Mouse (Mus musculus) kidney, postnatal 0 days (tissue): ENCODE measurements around the gene Psmd1. TPM values are rescaled to one million over a fixed set of nuclear protein-coding genes. Genes with fewer than 3 reads are reported as not detected.

ENCODE experiments used
- ATAC-seq: fragments of 200-750 bp; cut with Nextera tagmentation; replicated peaks from 2 replicates; pipeline ENCODE4 v1.8.0; 2017; ENCODE audit warnings: low read depth, moderate number of reproducible peaks, moderate TSS enrichment, moderate library complexity; ENCODE audit not compliant: low FRiP score
- DNase-seq: peaks from one replicate; pipeline ENCODE4 v3.0.0-alpha.2; 2016; ENCODE audit warnings: low spot score
- H3K27ac ChIP-seq: fragments of 300-500 bp; sonication (generic); 2 replicates; pipeline ENCODE4 v1.5.1; 2014; ENCODE audit warnings: mild to moderate bottlenecking
- H3K27me3 ChIP-seq: fragments of 300-500 bp; sonication (generic); 2 replicates; pipeline ENCODE4 v1.6.1; 2014; ENCODE audit warnings: low read length, mixed read lengths; ENCODE audit not compliant: insufficient read depth
- H3K36me3 ChIP-seq: fragments of 300-500 bp; sonication (generic); 2 replicates; pipeline ENCODE4 v1.6.1; 2014; ENCODE audit warnings: low read length, mixed read lengths; ENCODE audit not compliant: insufficient read depth
- H3K4me1 ChIP-seq: fragments of 300-500 bp; sonication (generic); replicated peaks from 2 replicates; pipeline ENCODE4 v1.6.1; 2014; ENCODE audit warnings: antibody characterized with exemption, low read length, mixed read lengths; ENCODE audit not compliant: insufficient read depth
- H3K4me2 ChIP-seq: fragments of 300-500 bp; sonication (generic); 2 replicates; pipeline ENCODE4 v1.6.1; 2014; ENCODE audit warnings: mild to moderate bottlenecking, low read length, moderate library complexity, mixed read lengths
- H3K4me3 ChIP-seq: fragments of 300-500 bp; sonication (generic); replicated peaks from 2 replicates; pipeline ENCODE4 v1.5.1; 2014; ENCODE audit warnings: low read depth, low read length
- H3K9ac ChIP-seq: fragments of 300-500 bp; sonication (generic); 2 replicates; pipeline ENCODE4 v1.6.1; 2014; ENCODE audit warnings: low read depth, low read length
- H3K9me3 ChIP-seq: fragments of 300-500 bp; sonication (generic); replicated peaks from 2 replicates; pipeline ENCODE4 v1.6.1; 2016; ENCODE audit warnings: low read length, inconsistent platforms, mixed read lengths
- CTCF ChIP-seq: IDR thresholded peaks from 2 replicates; pipeline ENCODE4 v1.5.1; 2016; ENCODE audit warnings: antibody characterized with exemption, low read depth, mild to moderate bottlenecking, moderate library complexity
- WGBS: fragments of 180-500 bp; shearing (Covaris S2); extraction: QIAGEN DNeasy Blood & Tissue Kit; methylation state at CpG from one replicate; pipeline ENCODE4 v1.1.7; 2014; 5-methylcytosine and 5-hydroxymethylcytosine counted together
- polyA plus RNA-seq: library from polyadenylated mRNA; unstranded; fragments of >200 nt; fragmentation: Nextera tagmentation; extraction: Ambion mirVana; gene quantifications from 2 replicates; pipeline ENCODE4 v1.2.1, GENCODE M21; 2015

The Psmd1 gene
- polyA plus RNA-seq, 1 experiment from 2014 or later, result 123 TPM

DNA sequence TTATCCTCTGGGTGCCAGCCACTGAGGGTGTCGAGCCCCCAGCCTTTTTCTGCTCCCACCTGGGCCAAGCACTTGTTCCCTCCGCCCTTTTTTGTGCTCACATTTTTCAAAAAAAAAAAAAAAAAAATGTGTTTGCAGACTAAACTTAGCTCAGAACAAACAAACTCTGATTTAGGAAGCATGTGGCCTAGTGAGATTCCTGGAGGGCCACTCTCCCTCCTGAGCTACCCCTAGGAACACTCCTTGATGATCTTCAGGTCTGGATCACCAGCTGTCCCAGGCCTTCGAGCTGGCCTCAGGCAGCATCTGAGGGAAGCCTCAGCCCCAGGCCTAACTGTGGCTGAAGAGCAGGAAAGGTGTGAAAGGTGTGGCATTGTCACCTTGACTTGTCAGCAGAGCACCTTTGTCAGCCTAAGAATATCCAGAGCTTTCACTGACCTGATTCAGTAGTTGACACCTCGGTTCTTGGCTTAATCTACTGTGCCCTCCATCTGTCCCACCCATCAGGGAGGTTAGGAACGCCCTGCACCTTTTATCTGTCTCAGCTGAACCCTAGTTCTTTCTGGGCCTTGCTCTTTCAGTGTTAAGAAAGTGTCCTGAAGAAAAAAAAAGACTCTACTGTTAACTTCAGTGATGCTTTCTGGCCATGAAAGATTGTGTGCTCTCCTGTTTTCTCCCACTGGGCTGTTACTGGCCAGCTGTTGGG, 118.0 kb downstream of the Psmd1 start:
- Histone ChIP-seq H3K4me3 (no peak overlapping the region), H3K36me3 (no peaks in the 10 kb centered on the region), H3K27me3 (no peaks in the 10 kb centered on the region), H3K27ac (no peak overlapping the region), H3K4me1 (no peaks in the 10 kb centered on the region), H3K9me3 (no peaks in the 10 kb centered on the region), H3K4me2 (no peak overlapping the region), H3K9ac (no peak overlapping the region)
- TF ChIP-seq CTCF, result no peak
- DNase-seq, result no peak
- no peak for ATAC-seq
- WGBS, result 71% methylated on average over 5 of the region's 5 CpGs

DNA sequence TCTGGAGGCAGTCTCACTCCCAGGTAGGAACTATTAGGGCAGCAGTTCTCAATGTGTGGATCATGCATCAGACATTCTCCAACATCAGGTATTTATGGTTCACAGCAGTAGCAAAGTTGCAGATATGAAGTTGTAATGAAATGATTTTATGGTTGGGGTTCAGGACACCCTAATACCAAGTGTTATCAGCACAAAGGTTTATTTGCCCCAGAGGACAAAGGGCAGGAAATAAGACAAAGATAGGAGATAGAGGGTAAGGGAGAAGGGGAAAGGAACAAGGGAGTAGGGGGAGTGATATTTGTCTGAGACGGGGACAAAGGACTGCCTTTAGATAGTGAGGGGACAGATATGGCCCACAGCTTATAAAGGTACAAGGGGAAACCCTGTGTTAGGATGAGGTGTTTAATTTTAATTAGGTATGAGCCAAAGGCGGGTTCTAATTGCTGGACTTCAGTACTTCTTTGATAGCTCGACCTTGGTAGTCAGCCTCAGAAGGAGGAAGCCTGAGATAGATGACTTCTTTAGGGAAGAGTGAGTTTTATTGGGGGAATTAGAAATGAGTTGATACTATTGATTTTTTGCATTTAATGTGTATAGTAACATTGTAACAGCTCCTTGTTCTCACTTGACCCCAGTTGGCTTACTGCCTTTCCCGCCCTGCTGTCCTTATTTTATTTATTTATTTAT, 119.5 kb downstream of the Psmd1 start:
- Histone ChIP-seq H3K4me3 (no peak overlapping the region), H3K36me3 (no peaks in the 10 kb centered on the region), H3K27me3 (no peaks in the 10 kb centered on the region), H3K9ac (no peak overlapping the region), H3K4me2 (no peak overlapping the region), H3K27ac (no peak overlapping the region), H3K4me1 (no peaks in the 10 kb centered on the region), H3K9me3 (no peaks in the 10 kb centered on the region)
- WGBS, result 80% methylated on average over 4 of the region's 4 CpGs
- DNase-seq, result no peak
- ATAC-seq, result no peak
- no peak for TF ChIP-seq CTCF

GRCm38 (mm10) chr1:86186762-86187161, 122.6 kb downstream of the Psmd1 start:
- Histone ChIP-seq H3K9me3 (no peaks in the 10 kb centered on the region), H3K9ac (no peak overlapping the region), H3K27me3 (no peaks in the 10 kb centered on the region), H3K36me3 (no peaks in the 10 kb centered on the region), H3K27ac (no peak overlapping the region), H3K4me3 (no peak overlapping the region), H3K4me1 (no peaks in the 10 kb centered on the region), H3K4me2 (no peak overlapping the region)
- ATAC-seq, result no peak
- DNase-seq, result no peak
- WGBS, result 84% methylated on average over 7 of the region's 7 CpGs
- no peak for TF ChIP-seq CTCF

DNA sequence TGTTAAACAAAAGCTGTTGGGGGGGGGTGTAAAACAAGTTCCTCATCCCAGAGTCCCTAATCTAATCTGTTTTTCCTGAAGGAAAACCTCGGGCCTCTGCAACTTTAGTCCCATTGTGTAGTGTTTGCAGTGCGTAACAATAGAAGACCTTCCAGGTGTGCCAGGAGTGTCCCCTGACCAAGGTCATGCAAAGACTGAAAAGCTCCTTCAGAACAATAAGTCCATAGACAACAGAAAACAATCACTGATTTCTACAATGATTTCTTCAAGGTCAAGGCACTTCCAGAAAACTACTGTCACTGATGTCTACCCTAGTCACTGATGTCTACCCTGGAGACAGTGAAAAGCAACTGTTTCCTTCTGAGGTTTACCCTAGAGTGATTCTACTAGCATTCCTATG, 123.7 kb downstream of the Psmd1 start:
- Histone ChIP-seq H3K27ac (peak overlapping the region; percentile 11; the same call in 1 of the 2 replicates), H3K4me2 (no peak overlapping the region), H3K9me3 (no peaks in the 10 kb centered on the region), H3K27me3 (no peaks in the 10 kb centered on the region), H3K36me3 (no peaks in the 10 kb centered on the region), H3K9ac (no peak overlapping the region), H3K4me1 (no peaks in the 10 kb centered on the region), H3K4me3 (no peak overlapping the region)
- ATAC-seq (no peak), DNase-seq (no peak)
- WGBS, result 56% methylated on average over 2 of the region's 2 CpGs
- no peak for TF ChIP-seq CTCF

- DNase-seq, result no peak
- Histone ChIP-seq H3K4me3 (no peak overlapping the region), H3K4me2 (no peak overlapping the region), H3K27me3 (no peaks in the 10 kb centered on the region), H3K9me3 (no peaks in the 10 kb centered on the region), H3K4me1 (no peaks in the 10 kb centered on the region), H3K36me3 (no peaks in the 10 kb centered on the region), H3K27ac (peak overlapping the region; percentile 11; the same call in 1 of the 2 replicates), H3K9ac (no peak overlapping the region)
- TF ChIP-seq CTCF, result no peak
- WGBS, result 32% methylated on average over 2 of the region's 2 CpGs
- ATAC-seq, result no peak; the same call in 1 of the 2 replicates
Measured at GRCm38 (mm10) chr1:86188271-86188670, 124.1 kb downstream of the Psmd1 start.

Other genes starting within 250 kb of the Psmd1 start
- gene Itm2c, start 170.1 kb upstream of the Psmd1 start, polyA plus RNA-seq, result 256 TPM in 2 replicates
- gene 4933407L21Rik, start 135.9 kb upstream of the Psmd1 start, polyA plus RNA-seq, result 1.3 and 2.0 TPM in 2 replicates
- gene Gpr55, start 103.4 kb upstream of the Psmd1 start, polyA plus RNA-seq, result 0.03 TPM in 1 of 2 replicates, not detected in the other
- 0.21 TPM in 1 of 2 replicates, not detected in the other for gene Spata3, start 47.6 kb upstream of the Psmd1 start, polyA plus RNA-seq
- 0.70 and 0.88 TPM in 2 replicates for gene 2810459M11Rik, start 18.5 kb upstream of the Psmd1 start, polyA plus RNA-seq
- 3.0 and 3.3 TPM in 2 replicates for gene Htr2b, start 47.6 kb downstream of the Psmd1 start, polyA plus RNA-seq
- not detected in 2 replicates for gene Gm21972, start 69.2 kb downstream of the Psmd1 start, polyA plus RNA-seq
- gene Armc9, start 90.4 kb downstream of the Psmd1 start, polyA plus RNA-seq, result 16.5 and 20.1 TPM in 2 replicates
- gene B3gnt7, start 238.4 kb downstream of the Psmd1 start, polyA plus RNA-seq, result 10.3 and 10.8 TPM in 2 replicates